Mouse (Mus musculus) olfactory bulb, adult 2 months (tissue): Measurements from ENCODE around the gene Sorbs2.

ENCODE experiments used
- CTCF ChIP-seq: fragments of 200-500 bp; IDR thresholded peaks from 2 replicates; pipeline ENCODE4 v1.5.1; 2012; ENCODE audit warnings: low read depth, mild to moderate bottlenecking, low read length, moderate library complexity; ENCODE audit not compliant: insufficient read depth
- POLR2A ChIP-seq: fragments of 200-500 bp; IDR thresholded peaks from 2 replicates; pipeline ENCODE4 v1.6.1; 2012; ENCODE audit warnings: mild to moderate bottlenecking, low read depth, low read length, moderate library complexity; ENCODE audit not compliant: insufficient read depth

- TF ChIP-seq POLR2A (no peak), CTCF (no peak)
Measured at GRCm38 (mm10) chr8:45528890-45529289, 21.3 kb downstream of the Sorbs2 start.
